Mouse (Mus musculus) ES-E14 (cell line): ENCODE measurements around the gene Wdr77.

Source experiments
- CHD2 ChIP-seq: IDR thresholded peaks from 2 replicates; pipeline ENCODE4 v1.6.1; 2014; ENCODE audit warnings: mild to moderate bottlenecking, low read depth, low read length, inconsistent platforms
- HCFC1 ChIP-seq: IDR thresholded peaks from 2 replicates; pipeline ENCODE4 v1.6.1; 2012; ENCODE audit warnings: low read length, inconsistent platforms, borderline replicate concordance; ENCODE audit not compliant: insufficient read depth
- MAFK ChIP-seq: IDR thresholded peaks from 2 replicates; pipeline ENCODE4 v1.6.1; 2014; ENCODE audit warnings: mild to moderate bottlenecking, low read depth, low read length, inconsistent platforms; ENCODE audit not compliant: insufficient read depth
- ZC3H11A ChIP-seq: IDR thresholded peaks from 2 replicates; pipeline ENCODE4 v1.6.1; 2012; ENCODE audit warnings: low read depth, mild to moderate bottlenecking, inconsistent platforms, low read length, borderline replicate concordance
- ZNF384 ChIP-seq: IDR thresholded peaks from 2 replicates; pipeline ENCODE4 v1.6.1; 2012; ENCODE audit warnings: low read depth, low read length, inconsistent platforms

- TF ChIP-seq CHD2 (no peak), MAFK (no peak), ZC3H11A (no peak), ZNF384 (no peak), HCFC1 (no peak)
These were observed 26.7 kb upstream of the Wdr77 start, which contains the start of gene I830077J02Rik for GRCm38 (mm10) chr3:105932240-105933071.
